Mouse (Mus musculus) splenic B cell, adult 2 months (primary cell): ENCODE measurements around the gene Rasl11a.

Experiments used
- DNase-seq: peaks from one replicate; pipeline ENCODE4 v3.0.0-alpha.2; 2011; ENCODE audit warnings: low read depth, low spot score
- H3K27me3 ChIP-seq: 2 replicates; pipeline ENCODE4 v1.6.1; 2012; ENCODE audit warnings: mild to moderate bottlenecking, low read length, moderate library complexity, mixed read lengths; ENCODE audit not compliant: control insufficient read depth, poor library complexity, insufficient read depth, severe bottlenecking
- H3K36me3 ChIP-seq: 2 replicates; pipeline ENCODE4 v1.6.1; 2012; ENCODE audit warnings: mild to moderate bottlenecking, low read length, moderate library complexity, mixed read lengths; ENCODE audit not compliant: control insufficient read depth, poor library complexity, insufficient read depth, severe bottlenecking

The Rasl11a gene

GRCm38 (mm10) chr5:146834959-146835358 lies 9.9 kb upstream of the Rasl11a start:
- Histone ChIP-seq H3K36me3 (peaks cover 12% of the 10 kb centered on the region), H3K27me3 (no peaks in the 10 kb centered on the region)
- no peak for DNase-seq

GRCm38 (mm10) chr5:146837967-146838720 lies 6.7 kb upstream of the Rasl11a start:
- DNase-seq, result no peak
- H3K27me3 ChIP-seq, result no peaks in the 10 kb centered on the region

GRCm38 (mm10) chr5:146838836-146839648 lies 5.8 kb upstream of the Rasl11a start:
- DNase-seq, result no peak
- no peaks in the 10 kb centered on the region for H3K27me3 ChIP-seq
- H3K36me3 ChIP-seq, result peaks cover 12% of the 10 kb centered on the region

More at GRCm38 (mm10) chr5:146837967-146838720, 6.7 kb upstream of the Rasl11a start:
- H3K36me3 ChIP-seq, result peaks cover 12% of the 10 kb centered on the region

- H3K36me3 ChIP-seq, result peaks cover 12% of the 10 kb centered on the region
- no peaks in the 10 kb centered on the region for H3K27me3 ChIP-seq
- no peak for DNase-seq
These were observed 5.1 kb upstream of the Rasl11a start for GRCm38 (mm10) chr5:146839760-146840159.

- H3K27me3 ChIP-seq, result no peaks in the 10 kb centered on the region
- H3K36me3 ChIP-seq, result peaks cover 6% of the 10 kb centered on the region; the same call in 1 of the 2 replicates
- DNase-seq, result no peak
These were observed 4.4 kb upstream of the Rasl11a start for GRCm38 (mm10) chr5:146840422-146840821.

GRCm38 (mm10) chr5:146841301-146841700 lies 3.6 kb upstream of the Rasl11a start:
- Histone ChIP-seq H3K27me3 (no peaks in the 10 kb centered on the region), H3K36me3 (0 out of 2 replicates have a peak, but pooled peaks cover 3% of the 10 kb centered on the region)
- no peak for DNase-seq

- no peak for DNase-seq
- 0 out of 2 replicates have a peak, but pooled peaks cover 3% of the 10 kb centered on the region for H3K36me3 ChIP-seq
- no peaks in the 10 kb centered on the region for H3K27me3 ChIP-seq
These were observed 2.9 kb upstream of the Rasl11a start for GRCm38 (mm10) chr5:146841996-146842395.

- DNase-seq, result peak; percentile 58
- no peaks in the 10 kb centered on the region for H3K27me3 ChIP-seq
- H3K36me3 ChIP-seq, result no peaks in the 10 kb centered on the region
These were observed 450 bp upstream of the Rasl11a start for GRCm38 (mm10) chr5:146844301-146844941.

GRCm38 (mm10) chr5:146846489-146846888 lies 1.6 kb downstream of the Rasl11a start:
- no peak for DNase-seq
- H3K36me3 ChIP-seq, result no peaks in the 10 kb centered on the region
- no peaks in the 10 kb centered on the region for H3K27me3 ChIP-seq

GRCm38 (mm10) chr5:146848936-146849582 lies 4.2 kb downstream of the Rasl11a start:
- H3K27me3 ChIP-seq, result no peaks in the 10 kb centered on the region
- DNase-seq, result no peak
- H3K36me3 ChIP-seq, result no peaks in the 10 kb centered on the region

GRCm38 (mm10) chr5:146856106-146856505 lies 11.2 kb downstream of the Rasl11a start:
- peak; percentile 9 for DNase-seq
- H3K36me3 ChIP-seq, result no peaks in the 10 kb centered on the region
- no peaks in the 10 kb centered on the region for H3K27me3 ChIP-seq

- no peaks in the 10 kb centered on the region for H3K36me3 ChIP-seq
- H3K27me3 ChIP-seq, result no peaks in the 10 kb centered on the region
- peak; percentile 18 for DNase-seq
These were observed 12.7 kb downstream of the Rasl11a start for GRCm38 (mm10) chr5:146857620-146858019.

- Histone ChIP-seq H3K27me3 (no peaks in the 10 kb centered on the region), H3K36me3 (no peaks in the 10 kb centered on the region)
- no peak for DNase-seq
These were observed 13.9 kb downstream of the Rasl11a start for GRCm38 (mm10) chr5:146858772-146859171.

- Histone ChIP-seq H3K27me3 (no peaks in the 10 kb centered on the region), H3K36me3 (no peaks in the 10 kb centered on the region)
- DNase-seq, result no peak
These were observed 14.4 kb downstream of the Rasl11a start for GRCm38 (mm10) chr5:146859246-146859645.
